Mouse (Mus musculus): Measurements from ENCODE around the gene Jsrp1. TPM values are rescaled to one million over a fixed set of nuclear protein-coding genes. Genes with fewer than 3 reads are reported as not detected.

Gene Jsrp1
- polyA plus RNA-seq (2012; rRNA removed): not detected in 2 replicates

DNA sequence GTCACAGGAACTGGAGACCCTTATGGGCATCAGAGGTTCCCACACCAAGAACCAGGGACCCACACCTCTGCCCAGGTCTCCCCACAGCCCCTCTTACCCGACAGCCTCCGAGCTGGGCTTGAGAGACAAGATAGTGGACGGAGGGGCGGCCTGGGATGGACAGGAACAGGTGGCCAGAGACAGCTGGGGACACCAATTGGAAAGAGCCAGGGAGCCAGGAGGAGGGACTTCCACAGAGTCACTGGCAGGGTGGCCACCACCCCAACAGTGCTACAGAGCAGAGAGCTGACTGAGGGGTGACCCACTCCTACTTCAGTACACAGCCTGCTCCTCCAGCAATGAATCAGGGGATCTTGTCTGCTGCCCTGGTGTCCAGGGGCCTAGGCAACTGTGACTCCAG lies at the start of gene Jsrp1:
Gene Jsrp1, minus strand, starts transcription at position 133 of the 400 bp plus-strand sequence.
- no peaks in the 10 kb centered on the region for H3K36me3 ChIP-seq (ENCODE audit: control insufficient read depth, insufficient read depth, low read length)
- TF ChIP-seq POLR2A (IDR thresholded peaks at IDR 0.05; ENCODE audit: low read depth, low read length): no peak
- TF ChIP-seq CTCF (IDR thresholded peaks at IDR 0.05; ENCODE audit: extremely low read depth, insufficient read length, insufficient replicate concordance, low read depth, low read length): no peak
- 0 out of 2 replicates have a peak, but pooled peaks cover 3% of the 10 kb centered on the region for H3K4me1 ChIP-seq (ENCODE audit: control insufficient read depth, insufficient read depth, insufficient read length, low read length)
- 89% methylated on average over 4 of the region's 4 CpGs for WGBS
- no peak within 1 kb of the TSS for H3K27ac ChIP-seq (ENCODE audit: insufficient read depth, low read depth, low read length)
- peaks cover 16% of the 10 kb centered on the region for H3K27me3 ChIP-seq (ENCODE audit: control insufficient read depth, insufficient read depth, low read length)
- H3K4me3 ChIP-seq (ENCODE audit: low read depth, low read length): no peak within 1 kb of the TSS

DNA sequence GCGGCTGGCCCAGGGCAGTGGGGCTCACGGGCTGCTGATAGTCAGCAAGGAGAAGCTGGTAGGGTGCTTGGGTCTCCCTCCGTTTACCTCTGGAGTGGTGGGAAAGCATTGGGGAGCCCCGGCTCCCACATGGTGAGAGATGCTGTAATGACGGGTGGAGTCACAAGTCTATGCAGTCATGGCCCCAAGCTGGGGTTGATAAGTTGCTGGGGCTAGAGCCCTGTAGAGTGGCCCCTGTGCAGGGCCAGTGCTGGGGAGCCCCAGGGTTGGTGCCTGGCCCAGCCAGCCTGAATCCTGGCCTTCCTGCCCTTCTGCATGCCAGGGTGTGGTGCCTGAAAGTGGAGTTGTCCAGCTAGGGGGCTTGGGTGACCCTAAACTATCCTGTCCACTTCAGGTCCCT lies 49.0 kb upstream of the Jsrp1 start:
- no peaks in the 10 kb centered on the region for H3K4me1 ChIP-seq (ENCODE audit: control insufficient read depth, insufficient read depth, insufficient read length, low read length)
- H3K27me3 ChIP-seq (ENCODE audit: control insufficient read depth, insufficient read depth, low read length): no peaks in the 10 kb centered on the region
- H3K4me3 ChIP-seq (ENCODE audit: low read depth, low read length): no peak overlapping the region
- H3K27ac ChIP-seq (ENCODE audit: insufficient read depth, low read depth, low read length): no peak overlapping the region
- H3K36me3 ChIP-seq (ENCODE audit: control insufficient read depth, insufficient read depth, low read length): peaks cover 36% of the 10 kb centered on the region
- WGBS: 94% methylated on average over 5 of the region's 5 CpGs
- TF ChIP-seq POLR2A (IDR thresholded peaks at IDR 0.05; ENCODE audit: low read depth, low read length) (no peak), CTCF (IDR thresholded peaks at IDR 0.05; ENCODE audit: extremely low read depth, insufficient read length, insufficient replicate concordance, low read depth, low read length) (no peak)

DNA sequence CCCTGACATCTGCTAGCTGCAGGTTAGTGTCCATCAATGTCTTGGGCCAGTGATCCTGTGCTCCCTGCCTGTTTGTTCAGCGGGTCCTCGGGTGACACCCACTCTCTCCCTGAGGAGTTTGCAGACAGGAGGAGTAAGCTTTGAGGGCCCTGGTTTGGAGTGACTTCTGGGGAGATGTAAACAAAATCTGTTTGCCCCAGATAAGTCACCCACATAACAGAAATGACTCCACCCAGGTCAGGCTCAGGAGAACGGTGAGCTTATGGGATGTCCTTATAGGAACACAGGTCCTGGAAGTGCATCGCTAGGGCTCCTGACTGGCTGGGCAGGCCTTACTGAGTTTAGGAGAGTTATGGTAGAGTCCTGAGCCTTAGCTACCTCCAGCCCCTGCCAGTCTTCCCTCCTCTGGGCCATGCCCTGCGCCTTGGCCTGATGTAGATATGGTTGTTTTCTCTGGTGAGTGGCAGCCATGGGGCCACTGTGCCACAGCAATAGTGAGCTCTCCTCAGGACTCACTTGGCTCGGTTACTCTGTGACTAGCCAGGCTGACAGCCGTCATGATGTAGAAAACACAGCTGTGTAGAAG lies 45.1 kb upstream of the Jsrp1 start:
- Histone ChIP-seq H3K27me3 (ENCODE audit: control insufficient read depth, insufficient read depth, low read length) (no peaks in the 10 kb centered on the region), H3K4me3 (ENCODE audit: low read depth, low read length) (no peak overlapping the region), H3K27ac (ENCODE audit: insufficient read depth, low read depth, low read length) (no peak overlapping the region), H3K36me3 (ENCODE audit: control insufficient read depth, insufficient read depth, low read length) (peaks cover 11% of the 10 kb centered on the region; the same call in 1 of the 2 replicates), H3K4me1 (ENCODE audit: control insufficient read depth, insufficient read depth, insufficient read length, low read length) (peaks cover 16% of the 10 kb centered on the region)
- whole genome bisulfite sequencing: 78% methylated on average over 7 of the region's 7 CpGs
- TF ChIP-seq CTCF (IDR thresholded peaks at IDR 0.05; ENCODE audit: extremely low read depth, insufficient read length, insufficient replicate concordance, low read depth, low read length): no peak
- TF ChIP-seq POLR2A (IDR thresholded peaks at IDR 0.05; ENCODE audit: low read depth, low read length): no peak

- WGBS: 75% methylated on average over 3 of the region's 3 CpGs
- TF ChIP-seq POLR2A (IDR thresholded peaks at IDR 0.05; ENCODE audit: low read depth, low read length) (no peak), CTCF (IDR thresholded peaks at IDR 0.05; ENCODE audit: extremely low read depth, insufficient read length, insufficient replicate concordance, low read depth, low read length) (no peak)
- no peak overlapping the region for H3K27ac ChIP-seq (ENCODE audit: insufficient read depth, low read depth, low read length)
These were observed 44.5 kb upstream of the Jsrp1 start for GRCm38 (mm10) chr10:80857848-80858247.

DNA sequence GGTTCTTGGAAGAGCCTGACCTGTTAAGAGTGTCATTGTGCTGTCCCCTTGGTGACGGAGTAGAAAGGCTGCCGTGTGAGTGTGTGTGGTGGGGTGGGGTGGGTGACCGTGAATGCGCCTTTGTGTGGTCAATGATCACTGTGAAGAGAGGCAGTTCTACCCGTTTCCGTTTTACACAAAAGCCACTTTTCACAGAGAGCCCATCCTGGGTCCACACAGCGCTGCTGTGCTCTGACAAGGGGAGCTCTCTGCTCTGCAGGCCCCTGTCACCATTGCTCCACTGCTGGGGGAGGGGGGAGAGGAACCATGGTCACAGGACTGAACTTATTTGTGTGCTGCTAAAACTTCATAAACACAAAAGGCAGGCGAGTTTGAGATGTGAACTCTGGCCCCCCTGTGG lies 44.1 kb upstream of the Jsrp1 start:
- TF ChIP-seq CTCF (IDR thresholded peaks at IDR 0.05; ENCODE audit: extremely low read depth, insufficient read length, insufficient replicate concordance, low read depth, low read length): no peak
- no peak for TF ChIP-seq POLR2A (IDR thresholded peaks at IDR 0.05; ENCODE audit: low read depth, low read length)
- 73% methylated on average over 8 of the region's 8 CpGs for WGBS
- Histone ChIP-seq H3K27ac (ENCODE audit: insufficient read depth, low read depth, low read length) (no peak overlapping the region), H3K4me3 (ENCODE audit: low read depth, low read length) (no peak overlapping the region), H3K4me1 (ENCODE audit: control insufficient read depth, insufficient read depth, insufficient read length, low read length) (peaks cover 16% of the 10 kb centered on the region), H3K36me3 (ENCODE audit: control insufficient read depth, insufficient read depth, low read length) (peaks cover 11% of the 10 kb centered on the region; the same call in 1 of the 2 replicates), H3K27me3 (ENCODE audit: control insufficient read depth, insufficient read depth, low read length) (no peaks in the 10 kb centered on the region)

More at GRCm38 (mm10) chr10:80857848-80858247, 44.5 kb upstream of the Jsrp1 start:
- Histone ChIP-seq H3K4me3 (ENCODE audit: low read depth, low read length) (no peak overlapping the region), H3K4me1 (ENCODE audit: control insufficient read depth, insufficient read depth, insufficient read length, low read length) (peaks cover 16% of the 10 kb centered on the region), H3K27me3 (ENCODE audit: control insufficient read depth, insufficient read depth, low read length) (no peaks in the 10 kb centered on the region), H3K36me3 (ENCODE audit: control insufficient read depth, insufficient read depth, low read length) (peaks cover 11% of the 10 kb centered on the region; the same call in 1 of the 2 replicates)

GRCm38 (mm10) chr10:80856908-80857307 lies 43.6 kb upstream of the Jsrp1 start:
- peaks cover 16% of the 10 kb centered on the region for H3K4me1 ChIP-seq (ENCODE audit: control insufficient read depth, insufficient read depth, insufficient read length, low read length)
- 42% methylated on average over 5 of the region's 5 CpGs for WGBS
- H3K27me3 ChIP-seq (ENCODE audit: control insufficient read depth, insufficient read depth, low read length): no peaks in the 10 kb centered on the region
- no peak for TF ChIP-seq POLR2A (IDR thresholded peaks at IDR 0.05; ENCODE audit: low read depth, low read length)
- TF ChIP-seq CTCF (IDR thresholded peaks at IDR 0.05; ENCODE audit: extremely low read depth, insufficient read length, insufficient replicate concordance, low read depth, low read length): no peak
- no peak overlapping the region for H3K27ac ChIP-seq (ENCODE audit: insufficient read depth, low read depth, low read length)
- H3K4me3 ChIP-seq (ENCODE audit: low read depth, low read length): no peak overlapping the region
- peaks cover 13% of the 10 kb centered on the region for H3K36me3 ChIP-seq (ENCODE audit: control insufficient read depth, insufficient read depth, low read length)

DNA sequence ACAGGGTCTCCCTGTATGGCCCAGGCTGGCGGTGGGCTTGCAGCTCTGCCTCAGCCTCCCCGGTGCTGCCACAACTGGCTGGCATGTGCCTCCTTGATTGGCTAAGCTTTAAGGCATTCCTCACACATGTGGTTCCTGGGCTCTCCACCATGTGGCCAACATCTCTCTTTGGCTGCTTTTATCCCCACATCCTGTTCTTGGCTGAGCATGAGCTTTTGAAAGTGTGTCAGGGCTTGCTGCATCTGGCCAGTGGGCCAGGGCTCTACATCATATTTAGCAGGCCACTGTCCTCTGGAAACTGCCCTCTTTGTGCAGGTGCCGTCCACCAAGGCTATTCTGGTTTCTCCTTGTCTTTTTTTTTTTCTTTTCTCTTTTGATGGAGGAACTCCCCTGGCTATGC lies 43.0 kb upstream of the Jsrp1 start:
- H3K4me3 ChIP-seq (ENCODE audit: low read depth, low read length): no peak overlapping the region
- no peak for TF ChIP-seq POLR2A (IDR thresholded peaks at IDR 0.05; ENCODE audit: low read depth, low read length)
- TF ChIP-seq CTCF (IDR thresholded peaks at IDR 0.05; ENCODE audit: extremely low read depth, insufficient read length, insufficient replicate concordance, low read depth, low read length): no peak
- WGBS: 63% methylated on average over 3 of the region's 3 CpGs
- H3K36me3 ChIP-seq (ENCODE audit: control insufficient read depth, insufficient read depth, low read length): peaks cover 14% of the 10 kb centered on the region
- H3K4me1 ChIP-seq (ENCODE audit: control insufficient read depth, insufficient read depth, insufficient read length, low read length): peaks cover 16% of the 10 kb centered on the region
- no peaks in the 10 kb centered on the region for H3K27me3 ChIP-seq (ENCODE audit: control insufficient read depth, insufficient read depth, low read length)
- H3K27ac ChIP-seq (ENCODE audit: insufficient read depth, low read depth, low read length): no peak overlapping the region
